ENCODE assay signal across 17 mouse cellular contexts in genomic region chr9:85893681-85894080, GRCm38 (mm10). TPM values are rescaled to one million over a fixed set of nuclear protein-coding genes. Genes with fewer than 3 reads are reported as not detected.
DNase-seq lines count a peak whose midpoint lies in the region; TF ChIP-seq lines count a peak whose summit lies in the region.
"Had no signal": no experiment of that assay in that cellular context is flagged by ENCODE, and none has a peak within 500 bp of the region (broad histone marks: within the 10 kb centered on the region; RNA-seq: fewer than 3 reads in every experiment).

No protein-coding gene starts in this region.

- DNase-seq in adrenal gland, postnatal 36 days = peak; percentile 9 to 13
- no peak for DNase-seq in adrenal gland, postnatal 25 days
- DNase-seq in lung, postnatal 25 days (ENCODE audit: low spot score) = peak; percentile 3
- no peak for DNase-seq in lung, adult 2 months
- peak; percentile 82 for DNase-seq in adipocyte (ENCODE audit: low spot score)
- DNase-seq in lung, postnatal 36 days = peak; percentile 14
- no peak for DNase-seq in heart, adult 11 months
- DNase-seq in gastrocnemius, postnatal 4 days (ENCODE audit: low spot score in 2 of 2) = no peak
- DNase-seq: B cell, adult 2 months; heart, postnatal 4 days; liver, postnatal 0 days; thymus, postnatal 4 days had no signal

- WGBS in lung, adult 2 months = 63% methylated on average over 5 of the region's 5 CpGs

- no peak for TF ChIP-seq POLR2A in lung, adult 2 months (IDR thresholded peaks at IDR 0.05; ENCODE audit: borderline replicate concordance, extremely low read depth, low read depth, low read length)

- no peak overlapping the region for H3K4me3 ChIP-seq in lung, adult 2 months (replicated peaks; ENCODE audit: extremely low read depth, low read depth, low read length)
- H3K4me3 ChIP-seq: heart, embryonic 12.5 days; limb, embryonic 13.5 days; neural tube, embryonic 15.5 days; stomach, embryonic 15.5 days had no signal

- H3K4me1 ChIP-seq in lung, adult 2 months (ENCODE audit: control insufficient read depth, insufficient read depth, low read length) = no peaks in the 10 kb centered on the region
- H3K4me1 ChIP-seq: heart, embryonic 12.5 days; limb, embryonic 13.5 days; neural tube, embryonic 15.5 days; stomach, embryonic 15.5 days had no signal

- no peak for TF ChIP-seq CTCF in lung, adult 2 months (IDR thresholded peaks at IDR 0.05; ENCODE audit: insufficient read depth, low read length)

RNA-seq across cellular contexts. Expression of gene Tpbg, which starts 51.5 kb away (rescaled TPM):
- total RNA-seq in adrenal gland, postnatal 36 days (2021) = 1 to 10 TPM; 2.7 to 4.7 TPM
- total RNA-seq in adrenal gland, postnatal 25 days (2021) = 1.9 and 2.9 TPM in 2 replicates
- 1.6 and 2.0 TPM in 2 replicates for polyA plus RNA-seq in lung, adult 2 months (2012; rRNA removed)
- total RNA-seq in gastrocnemius, postnatal 4 days (2021) = 1 to 10 TPM; 7.0 to 7.1 TPM
- total RNA-seq: megakaryocyte-erythroid progenitor cell, adult 5-6 weeks had no signal

Comparison
In these comparisons a context has a peak if more than half of its experiments do, and no peak if none do; other contexts are left out.
1. DNase-seq: peak in adrenal gland, postnatal 36 days (2 of 2), lung, postnatal 25 days (single experiment), adipocyte (single experiment) and lung, postnatal 36 days (single experiment); none in adrenal gland, postnatal 25 days (single experiment), lung, adult 2 months (single experiment), heart, adult 11 months (single experiment) and gastrocnemius, postnatal 4 days (0 of 2).